Mouse (Mus musculus) left cerebral cortex, adult 18-20 months (tissue): ENCODE measurements around the gene Sertm1. TPM values are rescaled to one million over a fixed set of nuclear protein-coding genes. Genes with fewer than 3 reads are reported as not detected.

ENCODE experiments used
- DNase-seq, 2 experiments: peaks; one replicate each; pipeline ENCODE4 v3.0.0; 2021 to 2022; ENCODE audit warnings: low spot score in 2 of 2, mixed read lengths in 1 of 2
- long read RNA-seq, 2 experiments: library from polyadenylated mRNA; stranded (forward); transcript quantifications; one replicate each; pipeline ENCODE4 v2.0.0; 2021
- total RNA-seq, 2 experiments: library from RNA; stranded (reverse); gene quantifications; 2 replicates each; pipeline ENCODE4 v1.2.3; 2021

Gene Sertm1
- total RNA-seq, result 10 to 100 TPM; 22.9 to 26.8 TPM
- long read RNA-seq, experiment 1, partial matches to known transcripts, result 1 of 4 reads
- long read RNA-seq, experiment 1, other reads (novel, unspliced or antisense), result 3 of 4 reads
- long read RNA-seq, experiment 2, partial matches to known transcripts, result 0 of 6 reads
- long read RNA-seq, experiment 2, other reads (novel, unspliced or antisense), result 4 of 6 reads

DNA sequence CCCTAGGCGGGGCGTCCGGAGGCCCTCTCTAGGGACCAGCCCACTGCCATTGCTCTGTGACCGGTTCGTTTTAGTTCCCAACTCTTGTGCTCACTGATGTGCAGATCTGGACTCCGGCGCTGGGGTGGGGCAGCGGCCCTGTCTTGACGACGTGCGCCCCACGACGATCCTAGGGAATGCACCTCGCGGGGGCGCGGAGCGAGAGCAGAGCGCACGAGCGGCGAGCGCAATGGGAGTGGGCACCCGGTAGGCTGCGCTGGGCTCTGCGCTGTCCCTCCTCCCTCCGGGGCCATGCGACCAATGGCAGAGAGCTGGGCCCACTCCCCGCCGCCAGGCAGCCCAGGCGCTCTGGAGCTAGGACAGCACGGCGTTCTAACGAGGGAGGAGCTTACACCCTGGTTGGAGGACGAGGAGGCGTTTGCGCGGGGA, at the start of gene Sertm1:
TSS of gene Sertm1 (minus strand) at position 245 of the 429 bp plus-strand sequence.
- DNase-seq, result peak; percentile 55 to 65

DNA sequence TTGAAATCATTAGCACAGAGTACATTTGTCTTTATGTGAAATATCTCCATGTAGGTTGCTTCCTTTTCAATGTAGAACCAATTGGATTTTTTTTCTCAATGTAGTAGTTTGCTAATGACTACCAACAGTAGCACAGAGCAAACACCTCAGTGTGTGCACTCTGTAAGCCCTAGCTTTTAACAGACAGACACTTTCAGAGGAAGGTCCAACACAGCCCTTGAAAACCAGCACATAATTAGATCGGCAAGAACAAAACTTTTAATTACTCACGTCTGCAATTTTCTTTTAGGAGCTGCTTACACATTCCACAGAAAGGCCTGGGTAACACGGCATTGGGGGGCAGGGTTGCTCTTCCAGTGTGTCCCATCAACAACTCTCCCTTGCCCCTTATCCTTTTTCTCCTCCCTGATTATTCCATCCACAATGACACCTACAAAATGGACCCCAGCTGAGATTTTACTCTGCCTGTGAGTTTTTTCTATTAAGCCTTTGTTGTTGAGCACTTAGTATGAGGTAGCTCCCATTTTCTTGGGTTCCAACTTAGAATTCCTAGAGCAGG, 49.3 kb upstream of the Sertm1 start:
- no peak for DNase-seq

DNA sequence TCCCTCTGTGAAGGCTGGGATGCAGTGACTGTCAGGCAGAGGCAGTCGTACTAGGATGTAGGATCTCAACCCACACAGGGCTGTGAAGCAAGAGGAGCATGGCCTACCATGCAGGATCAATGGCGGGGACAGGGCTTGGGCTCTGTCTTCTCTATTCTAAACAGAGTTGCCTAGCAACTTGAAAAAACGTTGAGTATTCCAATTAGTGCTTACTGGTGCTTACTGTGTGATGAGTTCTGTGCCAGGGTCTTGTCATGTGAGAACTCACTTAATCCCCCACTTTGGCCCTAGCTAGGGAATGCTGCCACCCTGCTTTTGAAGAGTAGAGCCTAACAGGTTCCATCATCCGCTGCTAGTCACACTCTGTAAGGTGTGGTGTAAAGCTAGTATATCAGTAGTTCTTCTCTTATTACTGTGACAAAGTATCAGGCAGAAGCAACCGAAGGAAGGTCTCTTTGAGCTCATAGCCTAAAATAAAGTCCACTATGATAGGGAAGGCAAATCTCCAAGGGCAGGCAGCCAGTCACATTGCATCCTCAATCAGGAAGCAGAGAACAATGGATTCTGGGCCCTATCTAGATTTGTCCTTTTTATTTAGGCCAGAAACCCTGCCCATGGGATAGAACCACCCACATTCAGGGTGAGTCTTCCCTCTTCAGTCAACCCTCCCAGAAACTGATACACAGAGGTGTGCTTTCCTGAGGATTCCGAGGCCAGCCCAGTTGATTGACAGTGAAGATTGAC, 27.6 kb upstream of the Sertm1 start:
- no peak for DNase-seq

DNA sequence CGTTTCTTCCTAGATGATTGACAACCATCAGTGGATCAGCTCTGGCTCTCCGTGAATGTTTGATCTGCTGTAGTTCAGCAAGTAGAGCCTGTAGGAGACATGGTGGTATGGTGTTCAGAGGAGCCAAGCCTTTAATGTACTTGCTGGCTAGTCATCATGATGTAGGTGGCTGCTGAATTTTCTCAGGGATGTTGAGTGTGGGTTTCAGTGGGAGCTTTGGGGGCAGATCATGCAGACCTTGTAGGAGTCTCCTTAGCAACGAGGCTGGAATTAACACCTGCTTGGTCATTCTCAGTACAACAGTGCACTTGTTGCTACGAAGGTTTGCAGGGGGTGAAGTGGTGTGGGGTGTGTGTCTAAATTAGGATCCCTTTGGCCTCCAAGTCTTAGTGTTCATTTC, 18.8 kb upstream of the Sertm1 start:
- peak in 1 of 2 experiments; percentile 10 for DNase-seq

DNA sequence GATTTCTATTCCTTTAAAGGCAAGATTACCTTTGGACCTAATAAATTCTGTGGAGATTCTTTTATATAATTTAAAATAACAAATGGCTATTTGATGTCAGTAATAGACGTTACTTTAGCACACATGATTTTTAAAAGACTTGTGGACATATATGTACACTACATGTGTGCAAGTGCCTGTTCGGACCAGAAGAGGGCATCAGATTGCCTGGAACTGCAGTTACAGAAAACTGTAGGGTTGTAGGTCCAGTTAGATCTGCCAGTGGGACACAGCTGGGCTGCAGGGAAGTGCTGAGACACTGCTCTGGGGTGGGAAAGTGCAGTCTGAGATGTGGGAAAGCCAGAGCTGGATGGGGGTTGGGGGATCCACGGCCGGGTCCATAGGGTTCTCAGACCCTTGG, 16.9 kb upstream of the Sertm1 start:
- no peak for DNase-seq

DNA sequence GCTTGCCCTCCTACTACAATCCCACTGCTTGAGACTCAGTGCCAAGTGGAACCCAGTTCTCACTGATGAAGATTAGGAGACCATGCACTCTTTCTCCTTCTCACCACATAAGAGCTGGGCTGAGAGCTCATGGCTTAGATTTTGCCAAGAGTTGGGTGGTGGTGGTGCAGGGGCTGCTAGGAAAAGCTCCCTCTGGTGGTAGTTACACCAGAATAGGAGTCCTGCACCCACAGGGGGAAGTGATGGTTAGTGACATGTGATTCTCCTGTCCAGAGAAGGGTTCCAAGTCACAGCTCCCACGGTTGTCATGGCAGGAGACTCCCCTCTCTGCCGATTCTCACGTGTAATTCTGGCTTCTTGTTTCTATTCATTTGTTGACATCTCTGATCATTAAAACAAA, 4.7 kb upstream of the Sertm1 start:
- no peak for DNase-seq

DNA sequence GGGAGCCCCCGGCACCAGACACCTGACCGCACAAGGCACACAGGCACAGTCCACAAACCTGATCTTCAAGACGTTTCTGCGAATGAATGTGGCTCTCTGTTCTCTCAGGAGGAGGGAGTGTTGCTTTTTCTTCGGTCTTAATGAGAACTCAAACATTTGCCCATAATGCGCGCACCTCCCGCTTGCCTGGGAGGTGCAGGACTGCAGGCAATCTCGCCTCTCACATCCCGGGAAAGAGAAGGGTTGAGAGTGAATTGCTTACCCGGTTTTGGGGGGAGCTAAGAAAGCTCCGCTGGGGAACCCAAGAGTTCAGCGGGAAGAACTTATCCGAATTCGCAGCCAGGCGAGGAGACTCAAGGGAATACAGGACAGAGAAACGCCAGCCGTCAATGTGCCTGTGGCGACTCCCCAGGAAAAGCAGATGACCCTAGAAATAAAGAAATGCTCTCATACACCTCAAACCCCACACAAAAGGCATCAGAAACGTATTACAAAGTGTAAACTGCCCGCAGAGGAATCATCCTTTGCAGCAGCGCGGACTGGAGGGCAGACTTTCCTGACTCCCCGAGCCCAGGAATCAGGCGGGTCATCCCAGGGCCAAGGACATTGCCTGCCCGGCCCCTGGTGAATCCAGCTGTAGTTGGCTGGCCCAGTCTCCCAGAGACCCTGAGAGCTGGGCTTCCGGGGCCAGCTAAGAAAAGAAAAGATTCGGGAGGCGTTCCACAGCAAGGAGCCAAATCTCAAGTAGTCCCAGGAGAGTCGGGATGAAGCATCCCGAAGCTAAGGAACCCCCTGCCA, 643 bp downstream of the Sertm1 start:
- DNase-seq, result peak in 1 of 2 experiments; percentile 16

DNA sequence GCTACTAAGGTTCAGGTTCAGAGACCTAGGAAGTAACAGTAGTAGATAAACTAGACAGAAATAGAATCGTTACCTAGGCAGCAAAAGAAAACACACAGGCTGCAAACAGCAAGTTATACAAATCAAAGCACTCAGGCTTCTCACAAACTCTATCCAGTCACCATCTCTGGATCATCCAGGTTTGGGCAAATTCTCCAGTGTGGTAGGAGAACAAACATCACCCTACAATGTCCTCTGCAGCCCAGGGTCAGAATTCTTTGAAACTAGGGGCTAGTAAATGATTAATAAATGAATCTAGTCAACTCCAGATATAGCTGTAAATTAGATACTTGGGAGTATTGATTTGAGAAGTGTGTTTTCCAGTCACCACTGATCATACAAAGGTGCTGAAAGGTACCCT, 6.8 kb downstream of the Sertm1 start:
- DNase-seq, result no peak

DNA sequence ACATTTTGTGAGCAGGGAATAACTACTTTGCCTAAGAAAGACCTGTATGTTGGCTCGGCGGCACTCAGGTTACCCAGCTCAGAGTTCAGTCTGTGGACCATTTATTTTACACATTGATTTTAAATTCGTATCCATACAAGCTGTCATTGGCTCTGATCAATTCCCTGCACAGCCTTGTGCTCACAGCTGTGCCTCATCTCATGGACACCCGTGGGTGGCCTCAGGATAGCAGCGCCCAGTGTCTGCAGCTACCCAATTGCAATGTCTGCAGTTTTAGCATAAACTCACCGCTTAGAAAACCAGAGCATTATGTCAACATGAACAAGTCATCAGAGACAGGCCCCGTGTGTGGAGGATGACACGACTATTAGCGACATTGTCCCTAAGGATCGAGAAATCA, 17.7 kb downstream of the Sertm1 start:
- DNase-seq, result no peak

DNA sequence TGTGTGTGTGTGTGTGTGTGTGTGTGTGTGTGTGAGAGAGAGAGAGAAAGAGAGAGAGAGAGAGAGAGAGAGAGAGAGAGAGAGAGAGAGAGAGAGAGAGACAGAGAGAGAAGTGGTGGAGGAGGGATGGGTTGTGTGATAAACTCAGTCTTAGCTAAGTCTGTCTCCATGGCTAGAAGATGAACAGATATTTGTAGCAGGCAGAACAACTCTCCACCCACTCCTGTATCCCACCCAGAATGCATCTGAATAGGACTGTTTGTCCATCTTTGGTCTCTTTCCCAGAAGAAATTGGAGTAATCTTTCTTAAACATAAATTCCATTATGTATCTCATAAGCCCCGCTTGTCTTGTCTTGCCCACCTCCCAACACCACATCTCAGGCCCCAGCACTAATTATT, 20.8 kb downstream of the Sertm1 start:
- no peak for DNase-seq

DNA sequence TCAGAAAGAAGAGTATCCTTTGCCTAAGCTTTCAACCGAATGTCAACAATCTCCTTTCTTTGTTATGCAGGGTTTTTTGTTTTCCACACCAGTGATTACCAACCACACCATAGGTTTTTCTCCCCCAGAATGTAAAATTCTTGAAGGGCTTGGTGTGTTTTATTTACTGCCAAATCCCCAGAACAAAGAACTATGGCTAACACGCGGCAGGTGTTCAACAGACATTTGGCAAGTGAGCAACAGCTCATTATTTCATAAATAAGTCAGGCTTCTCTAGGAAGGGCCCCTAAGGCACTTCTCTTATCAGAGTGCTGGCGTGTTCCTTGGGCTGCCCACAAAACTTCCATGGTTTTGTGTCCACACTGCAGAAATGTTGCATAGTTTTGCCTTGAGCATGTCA, 23.5 kb downstream of the Sertm1 start:
- no peak for DNase-seq

DNA sequence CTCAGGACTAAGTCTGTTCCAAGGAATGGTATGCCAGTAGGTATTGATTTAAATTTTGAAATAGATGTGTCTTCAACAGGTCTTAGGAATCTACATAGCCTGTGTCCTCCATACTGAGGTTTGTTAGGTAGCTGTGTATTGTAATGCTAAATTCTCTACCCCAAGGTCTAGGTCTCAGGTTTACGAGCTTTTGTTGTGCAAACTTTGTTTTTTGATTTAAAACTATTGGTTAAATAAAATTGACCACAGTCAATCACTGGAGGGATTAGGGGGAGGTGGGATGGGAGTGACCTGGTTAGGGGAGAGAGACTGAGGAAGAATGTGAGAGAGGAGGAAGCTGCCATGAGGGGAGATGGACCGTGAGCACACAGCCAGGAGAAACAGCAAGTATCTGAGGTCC, 29.2 kb downstream of the Sertm1 start:
- DNase-seq, result no peak

Other genes starting within 250 kb of the Sertm1 start
- 10 to 100 TPM; 43.2 to 45.0 TPM for gene Supt20, start 223.1 kb downstream of the Sertm1 start, total RNA-seq
- gene Gm21958, start 201.5 kb downstream of the Sertm1 start, total RNA-seq, result not detected
- 10 to 100 TPM; 31.4 to 31.9 TPM for gene Exosc8, start 180.5 kb downstream of the Sertm1 start, total RNA-seq
- 10 to 100 TPM; 18.6 to 19.7 TPM for gene Alg5, start 180.3 kb downstream of the Sertm1 start, total RNA-seq
- 10 to 100 TPM in 1 of 2 experiments, 1 to 10 TPM in 1; 7.9 to 10.7 TPM for gene Smad9, start 160.3 kb downstream of the Sertm1 start, total RNA-seq
- 10 to 100 TPM; 46.9 to 47.2 TPM for gene Rfxap, start 108.1 kb downstream of the Sertm1 start, total RNA-seq
- gene Ccna1, start 139.6 kb upstream of the Sertm1 start, total RNA-seq, result 1 to 10 TPM; 1.7 to 2.2 TPM
- gene Spg20, start 196.2 kb upstream of the Sertm1 start, total RNA-seq, result 10 to 100 TPM; 33.7 to 36.3 TPM
- gene Ccdc169, start 221.5 kb upstream of the Sertm1 start, total RNA-seq, result under 1 TPM in 1 of 2 experiments, not detected in 1; 0.12 TPM